Mouse (Mus musculus): ENCODE measurements at regions not wholly inside any gene's neighbourhood (a gene's known extent, or its start where the extent isn't known, plus 50 kb on each side); places are given as distances from the start of the nearest gene placed in this dataset.
A peak's percentile ranks its signal among the peaks of the same experiment; 100 is the strongest.

DNA sequence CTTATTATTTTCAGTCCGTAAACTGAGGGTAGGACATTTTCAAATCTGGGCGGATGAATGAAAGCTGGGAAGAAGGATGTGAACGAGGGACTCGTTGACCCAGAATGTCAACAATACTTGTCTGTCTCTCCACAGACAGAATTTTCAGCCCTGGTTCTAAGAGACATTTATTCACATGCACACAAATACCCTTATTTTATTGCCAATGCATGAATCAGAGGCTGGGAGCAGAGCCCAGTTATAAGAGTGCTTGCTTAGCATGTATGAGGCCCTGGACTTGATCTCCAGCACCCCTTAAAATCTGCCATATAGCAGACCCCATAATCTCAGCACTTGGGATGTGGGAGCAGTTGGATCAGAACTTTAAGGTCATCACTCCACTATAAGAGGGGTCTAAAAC, 384.8 kb upstream of the Mpdz start:
- H3K27ac ChIP-seq (ENCODE audit: low read length) = no peak overlapping the region
- ATAC-seq = no peak
- no peaks in the 10 kb centered on the region for H3K9me3 ChIP-seq (replicated peaks; ENCODE audit: control insufficient read depth, low read length, poor library complexity, severe bottlenecking)
- WGBS = 78% methylated on average over 4 of the region's 4 CpGs
- H3K4me3 ChIP-seq (ENCODE audit: low read depth, low read length) = no peak overlapping the region
- H3K27me3 ChIP-seq (ENCODE audit: control insufficient read depth, insufficient read depth, low read depth, low read length) = no peaks in the 10 kb centered on the region
- H3K36me3 ChIP-seq (ENCODE audit: control insufficient read depth, insufficient read depth, low read length) = no peaks in the 10 kb centered on the region
- no peak overlapping the region for H3K4me2 ChIP-seq (ENCODE audit: low read length)
- no peak overlapping the region for H3K9ac ChIP-seq (ENCODE audit: low read depth, low read length)
- no peaks in the 10 kb centered on the region for H3K4me1 ChIP-seq (ENCODE audit: control insufficient read depth, insufficient read depth, low read length)

DNA sequence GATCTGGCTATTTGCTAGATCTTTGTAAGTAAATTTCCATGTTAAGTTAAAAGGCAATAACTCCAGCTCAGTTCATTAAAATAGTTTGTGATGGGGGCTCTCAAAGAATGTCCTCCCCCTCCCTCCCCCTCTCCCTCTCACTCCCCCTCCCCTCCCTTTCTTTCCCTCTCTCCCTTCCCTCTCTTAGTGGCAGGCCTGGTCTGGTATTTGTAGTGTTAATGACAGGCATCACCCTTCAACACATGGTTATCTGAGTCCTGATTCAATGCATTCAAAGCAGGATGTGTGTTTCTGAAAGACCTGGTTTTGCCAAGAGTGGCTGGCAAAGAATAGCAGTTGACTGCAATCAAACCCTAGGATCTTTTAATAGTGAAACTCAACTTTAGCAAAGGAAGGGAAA, 383.4 kb upstream of the Mpdz start:
- Histone ChIP-seq H3K27ac (ENCODE audit: low read length) (no peak overlapping the region), H3K4me3 (ENCODE audit: low read depth, low read length) (no peak overlapping the region)
- ATAC-seq = no peak

GRCm38 (mm10) chr4:81823566-81823965, 381.0 kb upstream of the Mpdz start:
- Histone ChIP-seq H3K27me3 (ENCODE audit: control insufficient read depth, insufficient read depth, low read depth, low read length) (no peaks in the 10 kb centered on the region), H3K9me3 (replicated peaks; ENCODE audit: control insufficient read depth, low read length, poor library complexity, severe bottlenecking) (no peaks in the 10 kb centered on the region), H3K36me3 (ENCODE audit: control insufficient read depth, insufficient read depth, low read length) (no peaks in the 10 kb centered on the region), H3K9ac (ENCODE audit: low read depth, low read length) (no peak overlapping the region), H3K4me2 (ENCODE audit: low read length) (no peak overlapping the region), H3K27ac (ENCODE audit: low read length) (no peak overlapping the region), H3K4me3 (ENCODE audit: low read depth, low read length) (no peak overlapping the region), H3K4me1 (ENCODE audit: control insufficient read depth, insufficient read depth, low read length) (no peaks in the 10 kb centered on the region)
- 79% methylated on average over 3 of the region's 3 CpGs for WGBS
- ATAC-seq = no peak

More for the DNA sequence above, 383.4 kb upstream of the Mpdz start:
- H3K36me3 ChIP-seq (ENCODE audit: control insufficient read depth, insufficient read depth, low read length) = no peaks in the 10 kb centered on the region
- H3K27me3 ChIP-seq (ENCODE audit: control insufficient read depth, insufficient read depth, low read depth, low read length) = no peaks in the 10 kb centered on the region
- no peak overlapping the region for H3K4me2 ChIP-seq (ENCODE audit: low read length)
- H3K9ac ChIP-seq (ENCODE audit: low read depth, low read length) = no peak overlapping the region
- no peaks in the 10 kb centered on the region for H3K9me3 ChIP-seq (replicated peaks; ENCODE audit: control insufficient read depth, low read length, poor library complexity, severe bottlenecking)
- H3K4me1 ChIP-seq (ENCODE audit: control insufficient read depth, insufficient read depth, low read length) = no peaks in the 10 kb centered on the region

GRCm38 (mm10) chr4:81789274-81789673, 346.7 kb upstream of the Mpdz start:
- Histone ChIP-seq H3K4me3 (ENCODE audit: low read depth, low read length) (no peak overlapping the region), H3K27ac (ENCODE audit: low read length) (no peak overlapping the region), H3K27me3 (ENCODE audit: control insufficient read depth, insufficient read depth, low read depth, low read length) (no peaks in the 10 kb centered on the region), H3K4me1 (ENCODE audit: control insufficient read depth, insufficient read depth, low read length) (no peaks in the 10 kb centered on the region), H3K9ac (ENCODE audit: low read depth, low read length) (no peak overlapping the region), H3K9me3 (replicated peaks; ENCODE audit: control insufficient read depth, low read length, poor library complexity, severe bottlenecking) (no peaks in the 10 kb centered on the region), H3K4me2 (ENCODE audit: low read length) (no peak overlapping the region), H3K36me3 (ENCODE audit: control insufficient read depth, insufficient read depth, low read length) (no peaks in the 10 kb centered on the region)
- WGBS = 91% methylated on average over 2 of the region's 2 CpGs
- no peak for ATAC-seq

GRCm38 (mm10) chr4:81788636-81789035, 346.0 kb upstream of the Mpdz start:
- no peak overlapping the region for H3K4me2 ChIP-seq (ENCODE audit: low read length)
- H3K27ac ChIP-seq (ENCODE audit: low read length) = no peak overlapping the region
- ATAC-seq = no peak
- H3K36me3 ChIP-seq (ENCODE audit: control insufficient read depth, insufficient read depth, low read length) = no peaks in the 10 kb centered on the region
- H3K27me3 ChIP-seq (ENCODE audit: control insufficient read depth, insufficient read depth, low read depth, low read length) = no peaks in the 10 kb centered on the region
- H3K4me1 ChIP-seq (ENCODE audit: control insufficient read depth, insufficient read depth, low read length) = no peaks in the 10 kb centered on the region
- H3K9ac ChIP-seq (ENCODE audit: low read depth, low read length) = no peak overlapping the region
- H3K4me3 ChIP-seq (ENCODE audit: low read depth, low read length) = no peak overlapping the region
- WGBS = 87% methylated on average over 8 of the region's 8 CpGs
- no peaks in the 10 kb centered on the region for H3K9me3 ChIP-seq (replicated peaks; ENCODE audit: control insufficient read depth, low read length, poor library complexity, severe bottlenecking)

- Histone ChIP-seq H3K4me2 (ENCODE audit: low read length) (no peak overlapping the region), H3K4me3 (ENCODE audit: low read depth, low read length) (no peak overlapping the region), H3K4me1 (ENCODE audit: control insufficient read depth, insufficient read depth, low read length) (no peaks in the 10 kb centered on the region), H3K9me3 (replicated peaks; ENCODE audit: control insufficient read depth, low read length, poor library complexity, severe bottlenecking) (no peaks in the 10 kb centered on the region), H3K9ac (ENCODE audit: low read depth, low read length) (no peak overlapping the region), H3K27ac (ENCODE audit: low read length) (no peak overlapping the region), H3K36me3 (ENCODE audit: control insufficient read depth, insufficient read depth, low read length) (no peaks in the 10 kb centered on the region), H3K27me3 (ENCODE audit: control insufficient read depth, insufficient read depth, low read depth, low read length) (no peaks in the 10 kb centered on the region)
- ATAC-seq = no peak
- WGBS = 90% methylated on average over 1 of the region's 1 CpGs
These were observed 339.4 kb upstream of the Mpdz start for GRCm38 (mm10) chr4:81781971-81782370.

- Histone ChIP-seq H3K27ac (ENCODE audit: low read length) (no peak overlapping the region), H3K4me2 (ENCODE audit: low read length) (no peak overlapping the region), H3K27me3 (ENCODE audit: control insufficient read depth, insufficient read depth, low read depth, low read length) (no peaks in the 10 kb centered on the region), H3K4me1 (ENCODE audit: control insufficient read depth, insufficient read depth, low read length) (peaks cover 17% of the 10 kb centered on the region), H3K36me3 (ENCODE audit: control insufficient read depth, insufficient read depth, low read length) (no peaks in the 10 kb centered on the region), H3K4me3 (ENCODE audit: low read depth, low read length) (no peak overlapping the region), H3K9me3 (replicated peaks; ENCODE audit: control insufficient read depth, low read length, poor library complexity, severe bottlenecking) (no peaks in the 10 kb centered on the region), H3K9ac (ENCODE audit: low read depth, low read length) (no peak overlapping the region)
- 96% methylated on average over 5 of the region's 5 CpGs for WGBS
- no peak for ATAC-seq
These were observed 324.1 kb upstream of the Mpdz start for GRCm38 (mm10) chr4:81766705-81767104.

DNA sequence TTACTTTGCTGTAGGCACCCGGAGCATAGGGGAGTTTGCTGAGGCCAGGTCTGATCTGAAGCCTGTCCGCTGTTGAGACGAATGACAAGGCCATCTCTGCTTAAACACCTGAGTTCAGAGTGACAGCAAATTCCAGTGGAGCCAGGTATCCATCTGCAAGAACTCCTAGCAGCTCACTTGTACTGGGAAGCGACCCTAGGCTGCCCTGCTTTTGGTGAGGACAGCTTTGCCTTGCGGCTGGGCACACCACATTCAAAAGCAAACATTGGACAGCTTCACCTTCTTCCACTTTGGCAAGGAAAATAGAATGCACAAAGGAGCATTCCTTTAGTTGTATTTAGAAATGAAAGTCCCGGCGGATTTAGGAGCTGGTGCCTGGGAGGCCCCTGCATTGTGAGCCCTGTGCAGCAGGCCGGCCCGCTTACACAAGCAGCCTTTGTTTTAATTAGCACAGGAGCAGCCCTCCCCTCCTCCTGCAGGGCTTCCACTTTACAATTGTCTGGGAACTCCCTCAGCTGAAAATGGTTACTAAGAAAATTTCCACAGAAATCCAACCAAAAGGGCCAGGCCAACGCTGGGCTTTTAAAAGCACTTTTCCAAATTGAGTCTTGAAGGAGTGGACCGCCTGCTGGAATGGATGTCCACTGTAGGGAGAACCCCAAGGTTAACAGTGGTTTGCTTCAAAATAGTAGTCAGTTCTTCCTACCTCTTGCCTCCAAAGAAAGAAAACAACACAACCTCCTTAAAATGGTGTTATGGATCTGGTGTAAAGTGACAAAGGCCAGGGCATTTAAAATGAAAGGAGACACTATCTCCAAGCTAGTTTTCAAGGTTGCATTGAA, 321.6 kb upstream of the Mpdz start:
- ATAC-seq = peak; percentile 77
- H3K4me2 ChIP-seq (ENCODE audit: low read length) = 0 out of 2 replicates have a peak overlapping the region, but pooled peaks have one; percentile 12
- H3K27me3 ChIP-seq (ENCODE audit: control insufficient read depth, insufficient read depth, low read depth, low read length) = no peaks in the 10 kb centered on the region
- no peaks in the 10 kb centered on the region for H3K36me3 ChIP-seq (ENCODE audit: control insufficient read depth, insufficient read depth, low read length)
- H3K9ac ChIP-seq (ENCODE audit: low read depth, low read length) = peak overlapping the region; percentile 30; the same call in 1 of the 2 replicates
- H3K4me3 ChIP-seq (ENCODE audit: low read depth, low read length) = no peak overlapping the region
- H3K4me1 ChIP-seq (ENCODE audit: control insufficient read depth, insufficient read depth, low read length) = peaks cover 17% of the 10 kb centered on the region
- H3K9me3 ChIP-seq (replicated peaks; ENCODE audit: control insufficient read depth, low read length, poor library complexity, severe bottlenecking) = no peaks in the 10 kb centered on the region
- peak overlapping the region; percentile 52 for H3K27ac ChIP-seq (ENCODE audit: low read length)
- 18% methylated on average over 11 of the region's 11 CpGs for WGBS

DNA sequence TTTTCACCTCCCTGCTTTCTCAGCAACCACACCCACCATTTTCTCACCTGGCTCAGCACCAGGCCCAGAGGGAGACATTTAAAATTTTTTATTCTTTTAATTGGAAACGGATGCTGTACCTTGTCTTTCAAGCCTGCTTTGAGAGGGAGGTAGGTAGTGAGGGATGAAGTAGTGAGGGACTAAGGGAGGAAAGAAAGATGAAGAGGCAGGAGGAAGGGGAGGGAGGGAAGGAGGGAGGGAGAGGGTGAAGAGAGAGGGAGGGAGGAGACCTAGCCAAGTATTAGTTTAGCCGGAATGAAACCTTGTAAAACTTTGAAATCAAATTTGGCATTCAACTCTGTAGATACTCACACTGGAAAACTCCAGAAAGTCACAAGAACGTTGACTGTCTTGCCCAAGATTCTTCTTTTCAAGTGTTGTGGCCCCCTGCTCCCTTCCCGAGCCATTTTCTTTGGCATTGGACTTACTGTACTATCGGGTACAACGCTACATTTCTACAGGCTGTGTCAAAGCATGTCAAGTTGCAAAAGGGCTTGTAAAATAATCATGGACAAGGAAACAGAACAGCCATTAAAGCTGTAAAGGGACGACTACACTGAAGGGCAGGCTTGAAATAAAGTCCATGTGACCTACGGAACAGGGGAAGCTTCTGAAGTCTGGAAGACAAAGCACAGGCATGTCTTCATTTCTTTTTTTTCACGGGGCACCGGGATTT, 320.9 kb upstream of the Mpdz start:
- H3K9ac ChIP-seq (ENCODE audit: low read depth, low read length) = peak overlapping the region; percentile 30; the same call in 1 of the 2 replicates
- H3K4me2 ChIP-seq (ENCODE audit: low read length) = 0 out of 2 replicates have a peak overlapping the region, but pooled peaks have one; percentile 12
- WGBS = 26% methylated on average over 10 of the region's 10 CpGs
- H3K4me3 ChIP-seq (ENCODE audit: low read depth, low read length) = no peak overlapping the region
- peak overlapping the region; percentile 52 for H3K27ac ChIP-seq (ENCODE audit: low read length)
- ATAC-seq = peak; percentile 42; the same call in 1 of the 2 replicates
- no peaks in the 10 kb centered on the region for H3K36me3 ChIP-seq (ENCODE audit: control insufficient read depth, insufficient read depth, low read length)
- H3K4me1 ChIP-seq (ENCODE audit: control insufficient read depth, insufficient read depth, low read length) = peaks cover 17% of the 10 kb centered on the region
- H3K9me3 ChIP-seq (replicated peaks; ENCODE audit: control insufficient read depth, low read length, poor library complexity, severe bottlenecking) = no peaks in the 10 kb centered on the region
- H3K27me3 ChIP-seq (ENCODE audit: control insufficient read depth, insufficient read depth, low read depth, low read length) = no peaks in the 10 kb centered on the region

Measured in midbrain, embryonic 16.5 days (tissue).